Mouse (Mus musculus) T-helper 17 cell (primary cell): ENCODE measurements around the gene Cox10.

Experiments
- in situ Hi-C, 2 experiments: fragments of 300-600 bp; cut with MboI, MseI; formaldehyde crosslinking; loops; 1 replicate in 1 of 2; 2 replicates in 1 of 2; pipeline ENCODE4 v1.15.1; 2025; ENCODE audit warnings: high pct_unique_total_duplicates in 2 of 2

The Cox10 gene

GRCm38 (mm10) chr11:64000200-64000794 is 79.0 kb downstream of the Cox10 start:
- in situ Hi-C loops = no loop called here

GRCm38 (mm10) chr11:63999431-63999830 is 79.8 kb downstream of the Cox10 start:
- in situ Hi-C loops = loop anchor here in 1 of 2 experiments (5.0 kb wide), 1 partner anchor 37 kb away; no protein-coding TSS in a partner anchor

GRCm38 (mm10) chr11:63991958-63992357 is 87.3 kb downstream of the Cox10 start:
- in situ Hi-C loops = no loop called here

GRCm38 (mm10) chr11:63990759-63991158 is 88.5 kb downstream of the Cox10 start:
- in situ Hi-C loops = no loop called here

- in situ Hi-C loops = no loop called here
These were observed 89.0 kb downstream of the Cox10 start for GRCm38 (mm10) chr11:63990311-63990710.

GRCm38 (mm10) chr11:63988991-63989860 is 90.0 kb downstream of the Cox10 start:
- in situ Hi-C loops = no loop called here

GRCm38 (mm10) chr11:63988031-63988665 is 91.1 kb downstream of the Cox10 start:
- in situ Hi-C loops = no loop called here

- in situ Hi-C loops = no loop called here
These were observed 92.6 kb downstream of the Cox10 start for GRCm38 (mm10) chr11:63986710-63987109.

GRCm38 (mm10) chr11:63985481-63985880 is 93.8 kb downstream of the Cox10 start:
- in situ Hi-C loops = no loop called here

GRCm38 (mm10) chr11:63984622-63985168 is 94.6 kb downstream of the Cox10 start:
- in situ Hi-C loops = no loop called here

GRCm38 (mm10) chr11:63977741-63978140 is 101.5 kb downstream of the Cox10 start:
- in situ Hi-C loops = no loop called here

GRCm38 (mm10) chr11:63976775-63977174 is 102.5 kb downstream of the Cox10 start:
- in situ Hi-C loops = no loop called here

- in situ Hi-C loops = no loop called here
These were observed 103.9 kb downstream of the Cox10 start for GRCm38 (mm10) chr11:63975260-63975899.

- in situ Hi-C loops = no loop called here
These were observed 105.3 kb downstream of the Cox10 start for GRCm38 (mm10) chr11:63973973-63974372.

- in situ Hi-C loops = no loop called here
These were observed 107.8 kb downstream of the Cox10 start for GRCm38 (mm10) chr11:63971462-63971861.

GRCm38 (mm10) chr11:63970818-63971217 is 108.5 kb downstream of the Cox10 start:
- in situ Hi-C loops = no loop called here

- in situ Hi-C loops = no loop called here
These were observed 109.9 kb downstream of the Cox10 start for GRCm38 (mm10) chr11:63969205-63969910.

GRCm38 (mm10) chr11:63968388-63969035 is 110.8 kb downstream of the Cox10 start:
- in situ Hi-C loops = no loop called here

GRCm38 (mm10) chr11:63967641-63968387 is 111.5 kb downstream of the Cox10 start:
- in situ Hi-C loops = no loop called here

GRCm38 (mm10) chr11:63965437-63965836 is 113.8 kb downstream of the Cox10 start:
- in situ Hi-C loops = no loop called here
